Mouse (Mus musculus): Measurements from ENCODE around the gene Hoxd13. TPM values are rescaled to one million over a fixed set of nuclear protein-coding genes. Genes with fewer than 3 reads are reported as not detected.

Gene Hoxd13
- total RNA-seq, 4 experiments from 2014 or later = not detected

GRCm38 (mm10) chr2:74695383-74695782 is 27.3 kb downstream of the Hoxd13 start:
- no peak for DNase-seq

GRCm38 (mm10) chr2:74695813-74696430 is 27.8 kb downstream of the Hoxd13 start:
- no peak for DNase-seq

GRCm38 (mm10) chr2:74696442-74697335 is 28.6 kb downstream of the Hoxd13 start:
- DNase-seq = no peak

GRCm38 (mm10) chr2:74697567-74698121 is 29.5 kb downstream of the Hoxd13 start, which contains the start of gene Hoxd9:
Hoxd9 (plus strand) TSS chr2:74697727.
- peak; percentile 60 for DNase-seq

- DNase-seq = no peak
Measured at GRCm38 (mm10) chr2:74698201-74699052, 30.3 kb downstream of the Hoxd13 start.

- DNase-seq = no peak
Measured at GRCm38 (mm10) chr2:74699053-74699430, 30.9 kb downstream of the Hoxd13 start.

- DNase-seq = no peak
Measured at GRCm38 (mm10) chr2:74699664-74700545, 31.8 kb downstream of the Hoxd13 start.

- DNase-seq = no peak
Measured at GRCm38 (mm10) chr2:74700546-74701112, 32.5 kb downstream of the Hoxd13 start.

- peak; percentile 44 for DNase-seq
Measured at GRCm38 (mm10) chr2:74701949-74702819, 34.1 kb downstream of the Hoxd13 start.

- DNase-seq = no peak
Measured at GRCm38 (mm10) chr2:74702820-74703219, 34.7 kb downstream of the Hoxd13 start.

- DNase-seq = no peak
Measured at GRCm38 (mm10) chr2:74703317-74703716, 35.2 kb downstream of the Hoxd13 start.

GRCm38 (mm10) chr2:74703720-74704392 is 35.7 kb downstream of the Hoxd13 start:
- no peak for DNase-seq

GRCm38 (mm10) chr2:74704393-74704998 is 36.4 kb downstream of the Hoxd13 start, which contains the start of gene Hoxd8:
Hoxd8 (plus strand) TSS chr2:74704615.
- DNase-seq = peak; percentile 68

GRCm38 (mm10) chr2:74704999-74705466 is 36.9 kb downstream of the Hoxd13 start:
- DNase-seq = no peak

GRCm38 (mm10) chr2:74705467-74706089 is 37.5 kb downstream of the Hoxd13 start:
- peak; percentile 63 for DNase-seq

GRCm38 (mm10) chr2:74706393-74706960 is 38.4 kb downstream of the Hoxd13 start:
- no peak for DNase-seq

- DNase-seq = no peak
Measured at GRCm38 (mm10) chr2:74707599-74707998, 39.5 kb downstream of the Hoxd13 start.

- DNase-seq = peak; percentile 70
Measured at GRCm38 (mm10) chr2:74708676-74709075, 40.6 kb downstream of the Hoxd13 start.

Measured in adrenal gland, adult 8-10 months (tissue).